Mouse (Mus musculus) C2C12 (cell line): ENCODE measurements around the gene Lmtk2.

Experiments used
- CTCF ChIP-seq: IDR thresholded peaks from one replicate; pipeline ENCODE4 v1.5.1; 2011; ENCODE audit not compliant: control insufficient read depth, insufficient read depth, insufficient read length
- MAX ChIP-seq: IDR thresholded peaks from one replicate; pipeline ENCODE4 v1.6.1; 2011; ENCODE audit warnings: mild to moderate bottlenecking, control low read depth
- MYOD1 ChIP-seq: IDR thresholded peaks from one replicate; pipeline ENCODE4 v1.6.1; 2011; ENCODE audit warnings: low read depth; ENCODE audit not compliant: control insufficient read depth, insufficient read length
- USF1 ChIP-seq: IDR thresholded peaks from one replicate; pipeline ENCODE4 v1.6.1; 2011; ENCODE audit warnings: low read depth, mild to moderate bottlenecking, control low read depth, moderate library complexity

DNA sequence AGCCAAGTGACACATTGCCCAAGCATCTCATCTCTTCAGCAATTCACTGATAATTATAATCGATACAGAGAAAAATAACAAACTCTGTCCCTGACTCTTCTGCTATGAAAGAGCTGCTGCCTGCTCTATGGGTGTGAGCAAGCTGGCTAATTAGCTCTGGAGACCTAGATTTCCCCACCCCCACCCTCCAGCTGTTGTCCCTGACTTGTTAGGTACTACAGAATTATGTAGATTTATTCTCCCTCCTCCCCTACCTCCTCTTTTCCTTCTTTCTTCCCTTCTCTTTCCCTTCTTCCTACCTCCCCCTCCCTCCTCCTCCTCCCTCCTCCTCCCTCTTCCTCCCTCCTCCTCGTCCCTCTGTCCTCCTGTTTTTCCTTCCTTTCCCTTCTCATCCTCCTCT lies 19.4 kb upstream of the Lmtk2 start:
- no peak for TF ChIP-seq MAX
- no peak for TF ChIP-seq CTCF
- TF ChIP-seq USF1 = no peak
- TF ChIP-seq MYOD1 = no peak
